Mouse (Mus musculus): ENCODE results near the gene Gm5798.
"Not testable (repeated sequence)": the region's sequence is repeated elsewhere in the genome, so short reads cannot be mapped to it uniquely, and the experiment has no call there.

Gene Gm5798

GRCm38 (mm10) chr14:41348309-41348708, at the start of gene Gm5798:
Gm5798 (plus strand) TSS chr14:41348609.
- not testable (repeated sequence) for DNase-seq (ENCODE audit: low spot score in 2 of 2)

DNA sequence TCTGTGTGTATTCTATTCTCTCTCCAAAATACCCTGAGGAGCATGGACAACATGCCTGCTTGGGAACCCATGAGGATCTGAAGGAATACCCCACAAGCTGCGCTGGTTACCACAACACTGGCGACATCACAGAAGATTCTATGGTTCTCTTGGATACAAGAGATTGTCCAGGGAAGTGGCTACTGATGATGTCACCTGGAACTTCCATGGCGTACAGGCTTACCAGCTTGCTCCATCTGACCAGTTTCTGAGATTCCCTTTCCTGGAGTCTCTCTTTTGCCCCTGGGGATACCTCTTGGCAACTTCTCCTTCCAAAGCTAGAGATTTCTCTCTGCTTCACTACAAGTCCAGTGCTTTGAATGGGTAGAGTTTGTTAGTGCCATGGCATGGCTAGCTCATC, 37.9 kb downstream of the Gm5798 start, which contains the start of gene Gm7945:
Gm7945 (minus strand) TSS at position 101 of the 400 bp plus-strand sequence.
- DNase-seq (ENCODE audit: low spot score in 2 of 2): not testable (repeated sequence)
